Mouse (Mus musculus): ENCODE measurements around the gene Dnajc16. TPM values are rescaled to one million over a fixed set of nuclear protein-coding genes. Genes with fewer than 3 reads are reported as not detected.

Dnajc16 gene
- total RNA-seq (2021): 10 to 100 TPM; 22.8 to 23.4 TPM
- long read RNA-seq, experiment 1, full-length matches to known transcripts: 3 of 7 reads
- long read RNA-seq, experiment 1, partial matches to known transcripts: 2 of 7 reads
- long read RNA-seq, experiment 1, other reads (novel, unspliced or antisense): 2 of 7 reads
- long read RNA-seq, experiment 2, full-length matches to known transcripts: 8 of 12 reads
- long read RNA-seq, experiment 2, partial matches to known transcripts: 0 of 12 reads
- long read RNA-seq, experiment 2, other reads (novel, unspliced or antisense): 4 of 12 reads

- peak; percentile 97 to 98 for DNase-seq
These were observed at the start of gene Dnajc16 for GRCm38 (mm10) chr4:141790524-141790990. Gene Dnajc16, minus strand, starts transcription at chr4:141790931.

GRCm38 (mm10) chr4:141834536-141835095 is 43.9 kb upstream of the Dnajc16 start:
- DNase-seq: no peak

- no peak for DNase-seq
These were observed 43.2 kb upstream of the Dnajc16 start for GRCm38 (mm10) chr4:141833911-141834310.

GRCm38 (mm10) chr4:141831361-141831760 is 40.6 kb upstream of the Dnajc16 start:
- no peak for DNase-seq

- no peak for DNase-seq
These were observed 39.6 kb upstream of the Dnajc16 start for GRCm38 (mm10) chr4:141830381-141830780.

- DNase-seq: peak; percentile 32 to 48
These were observed 37.4 kb upstream of the Dnajc16 start for GRCm38 (mm10) chr4:141828177-141828576.

GRCm38 (mm10) chr4:141827401-141827800 is 36.7 kb upstream of the Dnajc16 start:
- DNase-seq: no peak

GRCm38 (mm10) chr4:141826060-141826459 is 35.3 kb upstream of the Dnajc16 start, which contains the start of gene Cela2a:
Gene Cela2a, minus strand, starts transcription at chr4:141826160.
- no peak for DNase-seq

GRCm38 (mm10) chr4:141822979-141823378 is 32.2 kb upstream of the Dnajc16 start:
- no peak for DNase-seq

GRCm38 (mm10) chr4:141822089-141822488 is 31.4 kb upstream of the Dnajc16 start:
- peak in 1 of 2 experiments; percentile 33 for DNase-seq

GRCm38 (mm10) chr4:141821178-141821577 is 30.4 kb upstream of the Dnajc16 start:
- no peak for DNase-seq

- DNase-seq: no peak
These were observed 28.6 kb upstream of the Dnajc16 start for GRCm38 (mm10) chr4:141819316-141819715.

GRCm38 (mm10) chr4:141818861-141819260 is 28.1 kb upstream of the Dnajc16 start:
- DNase-seq: no peak

GRCm38 (mm10) chr4:141817706-141818105 is 27.0 kb upstream of the Dnajc16 start:
- no peak for DNase-seq

GRCm38 (mm10) chr4:141816776-141817655 is 26.3 kb upstream of the Dnajc16 start:
- DNase-seq: no peak

GRCm38 (mm10) chr4:141816267-141816666 is 25.5 kb upstream of the Dnajc16 start:
- no peak for DNase-seq

GRCm38 (mm10) chr4:141811375-141811774 is 20.6 kb upstream of the Dnajc16 start:
- no peak for DNase-seq

GRCm38 (mm10) chr4:141810975-141811374 is 20.2 kb upstream of the Dnajc16 start:
- no peak for DNase-seq

- no peak for DNase-seq
These were observed 19.2 kb upstream of the Dnajc16 start for GRCm38 (mm10) chr4:141809850-141810464.

GRCm38 (mm10) chr4:141805886-141806285 is 15.2 kb upstream of the Dnajc16 start:
- DNase-seq: no peak

- no peak for DNase-seq
These were observed 13.4 kb upstream of the Dnajc16 start for GRCm38 (mm10) chr4:141804105-141804504.

GRCm38 (mm10) chr4:141797545-141797944 is 6.8 kb upstream of the Dnajc16 start:
- no peak for DNase-seq

Measured in heart, adult 18-20 months (tissue).